Mouse (Mus musculus) lung, postnatal 0 days (tissue): ENCODE data around the gene Irf4.

Experiments used
- CTCF ChIP-seq: IDR thresholded peaks from 2 replicates; pipeline ENCODE4 v1.5.1; 2016; ENCODE audit warnings: antibody characterized with exemption, mild to moderate bottlenecking
- EP300 ChIP-seq: IDR thresholded peaks from 2 replicates; pipeline ENCODE4 v1.6.1; 2016; ENCODE audit warnings: antibody characterized with exemption, mild to moderate bottlenecking, control low read depth

- no peak for TF ChIP-seq EP300
- TF ChIP-seq CTCF = no peak
Observed at GRCm38 (mm10) chr13:30776021-30776420, 27.0 kb downstream of the Irf4 start.
